Comparison of ENCODE assay signal across 26 mouse cellular contexts in genomic region chr17:44660121-44660806, GRCm38 (mm10).
DNase-seq lines count a peak whose midpoint lies in the region; ATAC-seq and TF ChIP-seq lines count a peak whose summit lies in the region.
"Had no signal": no experiment of that assay in that cellular context is flagged by ENCODE, and none has a peak within 500 bp of the region (broad histone marks: within the 10 kb centered on the region; RNA-seq: fewer than 3 reads in every experiment).

No protein-coding gene starts in this region.

- H3K9me3 ChIP-seq in intestine, embryonic 16.5 days (ENCODE audit: control insufficient read depth, low read length), result no peaks in the 10 kb centered on the region
- H3K9me3 ChIP-seq: forebrain, embryonic 12.5 days; heart, embryonic 13.5 days had no signal

- 58% methylated on average over 7 of the region's 7 CpGs for WGBS in kidney, adult 2 months
- WGBS in intestine, embryonic 16.5 days, result 78% methylated on average over 7 of the region's 7 CpGs

- no peak overlapping the region for H3K27ac ChIP-seq in kidney, adult 2 months (ENCODE audit: insufficient read depth, low read depth, low read length)
- no peak overlapping the region for H3K27ac ChIP-seq in intestine, embryonic 16.5 days (ENCODE audit: low read length)
- H3K27ac ChIP-seq: forebrain, embryonic 12.5 days; heart, embryonic 13.5 days; hindbrain, embryonic 14.5 days; hindbrain, postnatal 0 days had no signal

- peaks cover 48% of the 10 kb centered on the region for H3K79me2 ChIP-seq in myocyte (ENCODE audit: control insufficient read depth, insufficient read depth)

- intact Hi-C loops in gastrocnemius, postnatal 36 days (cut with DNase I), result no loop called here

- peak; percentile 36 for DNase-seq in gastrocnemius, adult 18-20 months (ENCODE audit: low spot score)
- DNase-seq in gastrocnemius, postnatal 36 days, result no peak
- peak; percentile 47 for DNase-seq in kidney, adult 2 months
- DNase-seq in kidney, postnatal 10 days, result no peak
- peak; percentile 32 for DNase-seq in adipocyte (ENCODE audit: low spot score)
- no peak for DNase-seq in ovary, postnatal 10 days (ENCODE audit: low spot score)
- DNase-seq: adrenal gland, adult 8-10 months; adrenal gland, postnatal 25 days; B cell, adult 2 months; cerebellum, adult 11-12 months; cerebellum, adult 9-10 months; cerebellum, postnatal 14 days; heart, adult 18-20 months; heart, postnatal 14 days; heart, postnatal 4 days had no signal

- no peaks in the 10 kb centered on the region for H3K36me3 ChIP-seq in kidney, adult 2 months (ENCODE audit: control insufficient read depth, insufficient read depth, low read length)
- no peaks in the 10 kb centered on the region for H3K36me3 ChIP-seq in myocyte (ENCODE audit: control insufficient read depth, insufficient read depth)
- H3K36me3 ChIP-seq in intestine, embryonic 16.5 days (ENCODE audit: control insufficient read depth, insufficient read depth, low read length), result no peaks in the 10 kb centered on the region
- H3K36me3 ChIP-seq: forebrain, embryonic 12.5 days; G1E; heart, embryonic 13.5 days had no signal

- no peaks in the 10 kb centered on the region for H3K27me3 ChIP-seq in kidney, adult 2 months (replicated peaks; ENCODE audit: control insufficient read depth, insufficient read depth, low read length)
- H3K27me3 ChIP-seq in myocyte (ENCODE audit: control insufficient read depth, insufficient read depth, insufficient read length), result no peaks in the 10 kb centered on the region
- H3K27me3 ChIP-seq in intestine, embryonic 16.5 days (replicated peaks; ENCODE audit: control insufficient read depth, insufficient read depth, low read length), result no peaks in the 10 kb centered on the region
- H3K27me3 ChIP-seq: CH12.LX; forebrain, embryonic 12.5 days; heart, embryonic 13.5 days had no signal

- no peaks in the 10 kb centered on the region for H3K4me1 ChIP-seq in kidney, adult 2 months (ENCODE audit: control insufficient read depth, insufficient read depth, low read length)
- H3K4me1 ChIP-seq in intestine, embryonic 16.5 days (ENCODE audit: control insufficient read depth, insufficient read depth, low read length), result no peaks in the 10 kb centered on the region; the same call in 1 of the 2 replicates
- H3K4me1 ChIP-seq: forebrain, embryonic 12.5 days; heart, embryonic 13.5 days had no signal

- H3K4me3 ChIP-seq in kidney, adult 2 months (ENCODE audit: insufficient read depth, low read depth, low read length), result no peak overlapping the region
- H3K4me3 ChIP-seq in myocyte, result no peak overlapping the region
- H3K4me3 ChIP-seq in intestine, embryonic 16.5 days (ENCODE audit: low read length), result no peak overlapping the region
- H3K4me3 ChIP-seq: forebrain, embryonic 12.5 days; heart, embryonic 13.5 days had no signal

- TF ChIP-seq POLR2A in kidney, adult 2 months (IDR thresholded peaks at IDR 0.05; ENCODE audit: low read depth, low read length), result no peak
- no peak for TF ChIP-seq POLR2A in myocyte (IDR thresholded peaks at IDR 0.05; ENCODE audit: insufficient read length, low read depth)

- no peak for TF ChIP-seq CTCF in kidney, adult 2 months (conservative IDR thresholded peaks at IDR 0.05; ENCODE audit: insufficient read depth, insufficient read length, low read depth, low read length)

- no peak for ATAC-seq in intestine, embryonic 16.5 days
- ATAC-seq: forebrain, embryonic 16.5 days; hindbrain, postnatal 0 days; inflammation-experienced regulatory T-cells, adult 6 months; intestine, postnatal 0 days had no signal

- H3ac ChIP-seq in myocyte (ENCODE audit: control insufficient read depth, insufficient read length), result no peak overlapping the region

- no peak overlapping the region for H3K9ac ChIP-seq in intestine, embryonic 16.5 days (ENCODE audit: low read depth, low read length)
- H3K9ac ChIP-seq: forebrain, embryonic 12.5 days; heart, embryonic 13.5 days; hindbrain, embryonic 14.5 days had no signal

- peak overlapping the region; percentile 33 for H3K4me2 ChIP-seq in myocyte (ENCODE audit: low read depth)
- no peak overlapping the region for H3K4me2 ChIP-seq in intestine, embryonic 16.5 days (ENCODE audit: low read depth, low read length)
- H3K4me2 ChIP-seq: forebrain, embryonic 12.5 days; heart, embryonic 13.5 days; hindbrain, embryonic 14.5 days had no signal

TF ChIP-seq in myocyte, 11 proteins besides CTCF, POLR2A, EP300 and RAD21:
- TF ChIP-seq CEBPB (IDR thresholded peaks at IDR 0.05; ENCODE audit: insufficient read depth, poor library complexity, severe bottlenecking) (no peak), MYOG (IDR thresholded peaks at IDR 0.05; ENCODE audit: control insufficient read depth in 1 of 3, insufficient read depth in 1 of 3, insufficient read length in 2 of 3, low read depth in 2 of 3) (peak in 1 of 3 experiments; percentile 25), MYOD1 (IDR thresholded peaks at IDR 0.05; ENCODE audit: control insufficient read depth in 1 of 3, insufficient read length in 2 of 3, low read depth in 2 of 3) (peak in 1 of 3 experiments; percentile 10)
TF ChIP-seq in myocyte: peak in this region for 2.

Comparison
In these comparisons a context has a peak if more than half of its experiments do, and no peak if none do; other contexts are left out.
1. DNase-seq: peak in gastrocnemius, adult 18-20 months (single experiment), kidney, adult 2 months (single experiment) and adipocyte (single experiment); none in gastrocnemius, postnatal 36 days (0 of 2), kidney, postnatal 10 days (single experiment) and ovary, postnatal 10 days (single experiment).